Mouse (Mus musculus) kidney, adult 11 months (tissue): ENCODE results near the gene Aqr.
"Not testable (repeated sequence)": the region's sequence is repeated elsewhere in the genome, so short reads cannot be mapped to it uniquely, and the experiment has no call there.

Source experiments
- DNase-seq: peaks from one replicate; pipeline ENCODE4 v3.0.0; 2022

The Aqr gene

GRCm38 (mm10) chr2:114186924-114187323 lies at the start of gene Aqr:
Gene Aqr, minus strand, starts transcription at chr2:114187024.
- DNase-seq: not testable (repeated sequence)

GRCm38 (mm10) chr2:114236566-114236965 lies 49.7 kb upstream of the Aqr start:
- DNase-seq: no peak

- no peak for DNase-seq
Observed at GRCm38 (mm10) chr2:114235584-114235983, 48.8 kb upstream of the Aqr start.

GRCm38 (mm10) chr2:114231248-114231647 lies 44.4 kb upstream of the Aqr start:
- no peak for DNase-seq

- DNase-seq: no peak
Observed at GRCm38 (mm10) chr2:114228672-114229071, 41.8 kb upstream of the Aqr start.

- DNase-seq: no peak
Observed at GRCm38 (mm10) chr2:114205036-114205435, 18.2 kb upstream of the Aqr start.

GRCm38 (mm10) chr2:114201574-114201973 lies 14.8 kb upstream of the Aqr start:
- no peak for DNase-seq

- peak; percentile 73 for DNase-seq
Observed at GRCm38 (mm10) chr2:114200932-114201559, 14.2 kb upstream of the Aqr start, which contains the start of gene Zfp770. Gene Zfp770, minus strand, starts transcription at chr2:114201469.

GRCm38 (mm10) chr2:114196421-114196820 lies 9.6 kb upstream of the Aqr start:
- no peak for DNase-seq

GRCm38 (mm10) chr2:114177802-114178733 lies 8.8 kb downstream of the Aqr start:
- no peak for DNase-seq

- DNase-seq: peak; percentile 84
Observed at GRCm38 (mm10) chr2:114174651-114175484, 12.0 kb downstream of the Aqr start.

GRCm38 (mm10) chr2:114173248-114173647 lies 13.6 kb downstream of the Aqr start:
- DNase-seq: no peak

- DNase-seq: no peak
Observed at GRCm38 (mm10) chr2:114167837-114168236, 19.0 kb downstream of the Aqr start.

GRCm38 (mm10) chr2:114161978-114162377 lies 24.8 kb downstream of the Aqr start:
- DNase-seq: no peak

GRCm38 (mm10) chr2:114157345-114157744 lies 29.5 kb downstream of the Aqr start:
- no peak for DNase-seq

GRCm38 (mm10) chr2:114156639-114157038 lies 30.2 kb downstream of the Aqr start:
- no peak for DNase-seq

GRCm38 (mm10) chr2:114153247-114153646 lies 33.6 kb downstream of the Aqr start:
- no peak for DNase-seq

- no peak for DNase-seq
Observed at GRCm38 (mm10) chr2:114146864-114147458, 39.9 kb downstream of the Aqr start.

GRCm38 (mm10) chr2:114145315-114145801 lies 41.5 kb downstream of the Aqr start:
- DNase-seq: no peak

- no peak for DNase-seq
Observed at GRCm38 (mm10) chr2:114144915-114145314, 41.9 kb downstream of the Aqr start.

GRCm38 (mm10) chr2:114143842-114144241 lies 43.0 kb downstream of the Aqr start:
- DNase-seq: no peak

- no peak for DNase-seq
Observed at GRCm38 (mm10) chr2:114136755-114137154, 50.1 kb downstream of the Aqr start.
